Mouse (Mus musculus): ENCODE results near the gene Parm1.

GRCm38 (mm10) chr5:91594083-91594482 lies 76.7 kb downstream of the Parm1 start:
- TF ChIP-seq POLR2A (IDR thresholded peaks at IDR 0.05; ENCODE audit: low read depth, low read length) (no peak), CTCF (conservative IDR thresholded peaks at IDR 0.05; ENCODE audit: insufficient read depth, insufficient read length, low read depth, low read length) (no peak)

Measured in kidney, adult 2 months (tissue).